Mouse (Mus musculus) frontal cortex, postnatal 25 days (tissue): ENCODE results near the gene Hoxb6.

Source experiments
- DNase-seq, 2 experiments: peaks; one replicate each; pipeline ENCODE4 v3.0.0; 2022; ENCODE audit warnings: low spot score in 2 of 2

The Hoxb6 gene

DNA sequence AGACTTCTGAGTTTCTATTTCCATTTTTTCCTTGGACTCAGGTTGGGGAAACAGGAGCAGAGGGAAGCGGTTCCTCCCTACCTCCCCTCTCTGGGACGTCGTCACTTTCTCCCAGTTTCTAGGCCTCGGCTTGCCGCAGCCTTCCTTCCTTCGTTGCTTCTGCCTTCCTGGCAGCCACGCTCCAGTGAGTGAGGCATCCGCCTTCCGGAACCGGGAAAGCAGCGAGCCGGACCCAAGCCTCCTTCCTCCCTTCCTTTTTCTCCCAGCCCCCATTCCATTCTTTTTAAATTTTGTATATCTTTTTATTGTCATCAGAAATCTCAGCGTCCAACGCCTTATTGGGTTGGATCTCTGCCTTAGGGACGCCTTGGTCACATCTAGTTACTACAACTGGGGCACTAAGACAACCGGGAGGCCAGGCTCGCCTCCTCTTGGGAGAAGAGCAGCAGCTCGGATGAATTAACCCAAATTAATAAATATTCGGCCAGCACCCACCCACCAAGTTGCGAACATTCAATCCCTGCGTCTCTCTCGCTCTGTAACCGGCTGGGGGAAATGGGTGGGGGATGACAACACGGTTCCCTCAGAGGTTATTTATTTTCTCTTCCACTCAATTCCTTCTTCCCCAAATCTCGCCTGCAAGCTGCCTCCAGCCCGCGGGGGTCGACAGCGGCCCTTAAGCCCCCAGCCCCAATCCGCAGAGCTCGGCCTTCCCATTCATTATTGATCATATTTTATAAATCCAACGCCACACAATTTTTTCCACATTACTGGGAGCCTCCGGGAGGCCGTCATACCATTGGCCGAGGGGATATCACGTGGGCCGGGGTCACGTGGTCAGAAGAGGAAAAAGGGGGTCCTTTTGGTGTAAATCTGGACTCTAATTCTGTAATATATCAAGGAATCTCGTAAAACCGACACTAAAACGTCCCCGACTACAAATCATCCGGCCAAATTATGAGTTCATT is 6.2 kb upstream of the Hoxb6 start, which contains the start of gene Hoxb7:
TSS of gene Hoxb7 (plus strand) at position 853 of the 968 bp plus-strand sequence.
- DNase-seq, result no peak

DNA sequence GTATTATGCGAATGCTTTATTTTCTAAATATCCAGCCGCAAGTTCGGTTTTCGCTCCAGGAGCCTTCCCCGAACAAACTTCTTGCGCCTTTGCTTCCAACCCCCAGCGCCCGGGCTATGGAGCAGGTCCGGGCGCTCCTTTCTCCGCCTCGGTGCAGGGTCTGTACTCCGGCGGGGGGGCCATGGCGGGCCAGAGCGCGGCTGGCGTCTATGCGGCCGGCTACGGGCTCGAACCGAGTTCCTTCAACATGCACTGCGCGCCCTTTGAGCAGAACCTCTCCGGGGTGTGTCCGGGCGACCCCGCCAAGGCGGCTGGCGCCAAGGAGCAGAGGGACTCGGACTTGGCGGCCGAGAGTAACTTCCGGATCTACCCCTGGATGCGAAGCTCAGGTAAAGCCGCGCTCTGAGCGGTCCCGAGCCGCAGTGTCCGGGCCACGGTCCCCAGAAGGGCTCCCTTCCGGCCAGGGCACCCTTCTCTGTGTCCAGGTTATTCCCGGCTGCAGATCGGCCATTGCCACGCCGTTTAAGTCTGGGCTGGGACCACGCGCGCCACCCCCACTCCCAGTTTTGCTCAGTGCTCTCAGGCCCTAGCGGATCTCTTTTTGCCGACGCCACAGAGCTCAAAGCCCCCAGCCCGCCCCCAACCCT is 5.4 kb upstream of the Hoxb6 start:
- no peak for DNase-seq

DNA sequence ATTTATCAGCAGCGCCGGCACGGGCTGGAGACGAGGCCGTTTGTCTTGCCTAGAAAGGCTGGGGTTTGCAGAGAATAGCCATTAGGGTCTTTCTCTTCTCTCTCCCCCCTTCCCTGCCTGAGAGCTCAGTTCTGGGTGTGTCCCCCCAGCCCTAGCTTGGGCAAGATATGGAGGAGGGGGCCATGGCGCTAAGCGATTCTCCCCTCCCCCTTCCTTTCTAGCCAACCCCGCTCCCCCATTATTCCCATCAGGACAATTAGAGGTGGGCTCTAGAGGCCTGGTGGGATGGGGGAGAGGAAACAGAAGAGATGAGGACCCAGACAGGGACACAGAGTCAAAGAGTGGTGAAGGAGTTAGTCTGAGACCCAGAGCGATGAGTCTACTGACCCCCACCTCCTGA is 4.9 kb upstream of the Hoxb6 start:
- DNase-seq, result no peak

DNA sequence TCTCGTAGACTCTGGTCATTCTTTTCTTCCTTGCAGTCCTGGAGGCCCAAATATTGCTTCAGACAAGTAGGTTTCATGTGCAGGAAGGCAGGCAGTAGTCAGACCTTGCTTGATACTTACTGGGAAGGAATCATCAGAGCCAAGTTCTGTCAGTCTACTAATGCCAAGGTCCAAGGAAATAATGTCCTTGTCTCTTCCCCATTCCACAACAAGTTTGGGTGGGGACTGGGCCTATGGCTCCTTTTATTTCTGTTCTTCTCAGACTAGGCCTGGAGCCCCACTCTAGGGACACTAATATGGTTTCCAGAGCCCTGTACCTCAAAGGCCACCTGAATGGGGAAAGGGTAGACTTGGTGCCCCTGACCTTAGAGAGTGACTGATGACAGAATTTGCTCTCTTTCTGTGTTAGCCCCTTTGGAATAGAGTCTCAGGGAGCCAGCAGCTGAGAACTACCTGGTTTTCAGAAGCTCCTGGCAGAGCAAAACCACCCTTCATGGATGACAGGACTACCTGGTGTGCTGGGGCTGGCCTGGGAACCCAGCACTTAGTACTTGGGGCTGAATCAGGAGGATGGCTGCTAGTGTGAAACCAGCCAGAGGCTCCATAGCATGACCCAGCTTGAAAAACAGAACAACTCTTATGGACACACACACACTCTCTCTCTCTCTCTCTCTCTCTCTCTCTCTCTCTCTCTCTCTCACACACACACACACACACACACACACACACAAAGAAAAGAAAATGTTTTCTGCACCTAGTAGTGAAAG is 3.6 kb upstream of the Hoxb6 start:
- no peak for DNase-seq

GRCm38 (mm10) chr11:96289293-96289692 is 3.0 kb upstream of the Hoxb6 start:
- DNase-seq, result no peak

DNA sequence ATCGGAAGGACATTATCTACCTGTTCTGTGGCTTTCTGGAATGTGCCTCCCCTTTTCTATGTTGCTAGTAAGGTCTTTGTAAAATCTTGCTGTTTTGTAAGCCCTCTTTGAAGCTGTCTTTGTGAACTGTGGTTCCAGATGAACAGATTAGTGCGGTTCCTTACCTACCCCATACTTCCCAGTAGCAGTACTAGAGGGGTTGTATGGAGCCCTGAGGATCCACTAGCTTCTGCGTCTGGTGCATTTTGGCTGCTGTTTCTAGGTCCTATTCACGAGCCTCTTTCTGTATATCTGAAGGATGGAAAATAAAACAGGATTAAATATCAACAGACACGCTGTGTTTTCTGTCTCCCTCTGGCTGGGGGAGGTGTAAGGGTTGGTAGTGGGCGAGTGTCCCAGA is 2.4 kb upstream of the Hoxb6 start:
- no peak for DNase-seq

- no peak for DNase-seq
Measured at GRCm38 (mm10) chr11:96290705-96291355, 1.4 kb upstream of the Hoxb6 start.

GRCm38 (mm10) chr11:96292565-96293301 is 457 bp downstream of the Hoxb6 start:
- no peak for DNase-seq

GRCm38 (mm10) chr11:96293302-96293921 is 1.1 kb downstream of the Hoxb6 start:
- DNase-seq, result no peak

DNA sequence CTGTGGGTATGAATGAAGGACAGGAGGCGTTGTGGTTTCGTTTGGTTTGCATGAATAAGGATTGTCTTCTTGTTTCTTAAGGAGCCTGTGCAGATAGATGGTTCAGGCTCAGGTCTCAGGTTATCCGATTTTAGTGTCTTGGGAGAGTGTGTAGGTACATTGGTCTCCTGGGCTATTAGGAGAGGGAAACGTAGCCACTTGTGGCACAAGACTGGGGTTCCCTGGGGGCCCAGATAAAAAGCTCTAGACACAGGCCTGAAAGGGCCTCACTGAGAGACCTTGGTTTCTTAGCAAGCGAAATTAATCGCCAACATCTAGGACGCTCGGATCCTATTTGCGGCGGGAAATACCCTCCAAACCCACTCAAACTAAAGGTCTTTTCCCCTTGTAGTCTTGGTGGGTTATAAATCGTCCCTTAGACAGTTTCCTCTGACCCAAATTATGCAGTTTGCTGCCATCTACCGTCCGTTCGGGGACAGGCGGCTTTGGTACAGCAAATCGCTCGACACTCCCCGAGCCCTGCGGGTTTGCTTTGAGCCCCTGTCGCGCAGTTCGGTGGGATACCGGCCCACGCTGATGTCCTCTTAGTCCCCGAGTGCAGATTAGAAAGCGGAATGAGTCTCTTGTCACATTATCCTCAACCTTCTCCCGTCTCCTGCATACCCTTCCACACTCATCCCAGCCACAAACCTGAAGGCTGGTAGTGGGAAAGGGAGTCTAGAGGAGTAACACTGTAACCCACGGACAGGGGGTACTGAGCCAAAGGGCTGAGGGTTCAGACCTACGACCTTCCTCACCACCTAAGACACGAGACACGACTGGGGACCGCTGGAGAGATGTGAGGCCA is 2.2 kb downstream of the Hoxb6 start:
- DNase-seq, result peak; percentile 39 to 40

DNA sequence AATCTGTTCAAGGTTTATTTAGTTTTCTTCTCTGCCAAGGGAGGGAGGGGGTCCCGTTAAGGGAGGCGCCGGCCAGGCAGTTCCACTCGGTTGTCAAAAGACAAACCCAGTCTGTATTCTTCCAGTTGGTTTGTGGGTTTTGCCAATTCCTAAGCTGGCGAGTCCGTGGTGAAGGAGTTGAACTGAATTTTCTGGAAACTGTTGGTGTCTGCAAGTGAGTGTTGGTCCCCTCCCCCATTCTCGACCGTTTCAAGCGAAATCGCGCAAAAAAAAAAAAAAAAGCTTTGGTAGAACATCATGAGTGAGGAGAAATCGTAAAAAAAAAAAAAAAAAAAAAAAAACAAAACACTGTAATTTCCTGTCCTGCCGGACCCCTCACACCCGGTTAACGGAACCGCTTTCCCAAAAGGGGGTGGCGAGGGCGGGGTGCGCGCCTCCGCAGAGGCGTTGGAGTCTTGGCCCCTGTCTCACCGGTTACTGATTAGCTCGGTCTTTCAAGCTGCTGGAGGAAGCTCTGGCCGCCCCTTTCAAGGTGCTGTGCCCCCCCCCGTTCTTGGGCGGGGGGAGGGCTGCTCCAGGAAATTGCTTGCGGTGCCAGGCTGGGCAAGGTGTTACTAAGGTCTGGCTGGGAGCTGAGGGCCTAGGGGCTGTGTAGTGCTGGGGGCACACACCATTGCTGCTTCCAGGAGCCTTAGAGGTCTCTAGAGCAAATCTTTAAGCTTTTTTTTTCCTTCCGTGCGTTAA is 3.0 kb downstream of the Hoxb6 start:
- no peak for DNase-seq

GRCm38 (mm10) chr11:96296997-96297396 is 4.7 kb downstream of the Hoxb6 start:
- no peak for DNase-seq

DNA sequence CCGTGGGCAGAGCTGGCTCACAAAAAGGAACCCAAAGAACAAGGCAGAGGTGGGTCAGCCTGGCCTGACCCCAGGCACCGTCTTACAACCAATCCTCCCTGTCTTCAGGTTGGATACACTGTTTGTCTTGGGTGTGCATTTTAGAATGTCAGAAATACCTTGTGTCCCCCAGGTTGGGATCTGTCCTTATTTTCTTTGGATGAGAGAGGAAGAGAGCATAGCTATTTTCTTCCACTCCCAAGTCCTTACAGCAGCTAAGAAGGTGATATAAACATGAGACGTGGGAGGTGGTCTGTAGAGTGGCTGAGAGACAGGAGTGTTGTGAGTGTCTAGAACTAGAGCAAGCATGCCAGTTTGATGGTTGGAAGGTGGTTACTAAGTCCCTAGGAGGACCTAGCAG is 5.2 kb downstream of the Hoxb6 start:
- no peak for DNase-seq

DNA sequence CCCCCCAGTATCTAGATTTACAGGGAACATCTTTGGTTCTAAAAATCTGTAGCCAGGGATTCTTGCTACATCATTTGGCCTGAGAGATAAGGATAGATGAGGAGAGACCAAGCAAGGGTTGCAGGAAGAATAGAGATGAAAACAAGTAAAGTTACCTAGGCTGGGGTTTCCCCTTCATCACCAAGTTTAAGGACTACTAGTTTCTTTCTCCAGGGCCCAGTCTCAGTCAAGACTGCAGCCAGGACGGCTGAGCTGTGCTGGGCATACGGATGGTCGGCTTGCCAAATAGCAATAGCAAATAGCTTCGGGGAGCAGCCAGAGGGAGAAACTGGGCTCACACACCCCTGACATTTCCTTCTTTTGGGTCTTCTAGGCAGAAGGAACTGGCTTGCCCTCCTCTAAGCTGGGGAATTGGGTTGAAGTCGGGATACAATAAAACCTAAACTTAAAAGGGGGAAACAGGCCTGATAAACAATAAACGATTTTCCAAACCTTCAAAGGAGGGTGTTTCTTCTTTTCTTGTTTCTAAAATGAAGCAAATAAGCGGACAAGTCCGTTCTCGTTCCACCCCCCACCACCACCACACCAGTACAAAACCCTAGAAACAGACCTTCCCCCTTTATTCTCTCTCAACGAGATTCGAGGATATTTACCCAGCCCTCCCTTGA is 5.8 kb downstream of the Hoxb6 start:
- no peak for DNase-seq

- DNase-seq, result no peak
Measured at GRCm38 (mm10) chr11:96298895-96299667, 6.8 kb downstream of the Hoxb6 start.

GRCm38 (mm10) chr11:96299781-96300180 is 7.5 kb downstream of the Hoxb6 start:
- no peak for DNase-seq

DNA sequence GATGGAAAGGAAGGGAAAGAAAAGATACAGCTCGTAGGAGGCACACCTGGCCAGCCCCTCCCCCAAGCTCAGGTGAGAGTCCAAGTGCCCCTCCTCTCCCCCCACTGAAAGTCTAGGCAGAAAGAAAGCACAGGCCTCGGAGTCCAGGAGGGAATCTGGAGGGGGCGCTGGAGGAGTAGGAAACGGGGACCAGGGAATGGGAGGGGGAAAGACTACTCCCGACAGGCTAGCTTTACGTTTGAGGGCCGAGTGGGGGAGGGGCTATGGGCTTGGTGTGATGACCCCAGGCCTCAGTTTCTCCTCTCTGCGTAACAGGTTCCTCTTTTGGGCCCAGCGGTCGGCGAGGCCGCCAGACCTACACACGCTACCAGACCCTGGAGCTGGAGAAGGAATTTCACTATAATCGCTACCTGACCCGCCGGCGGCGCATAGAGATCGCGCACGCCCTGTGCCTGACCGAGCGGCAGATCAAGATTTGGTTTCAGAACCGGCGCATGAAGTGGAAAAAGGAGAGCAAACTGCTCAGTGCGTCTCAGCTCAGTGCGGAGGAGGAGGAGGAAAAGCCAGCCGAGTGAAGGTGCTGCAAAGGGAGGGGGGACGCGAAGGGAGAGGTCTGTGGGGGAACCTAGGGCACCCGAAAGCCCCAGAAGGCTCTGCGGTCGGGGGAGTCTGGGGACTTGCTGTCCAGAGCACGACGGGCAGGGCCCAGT is 8.2 kb downstream of the Hoxb6 start:
- no peak for DNase-seq
